In the genomic region with DNA sequence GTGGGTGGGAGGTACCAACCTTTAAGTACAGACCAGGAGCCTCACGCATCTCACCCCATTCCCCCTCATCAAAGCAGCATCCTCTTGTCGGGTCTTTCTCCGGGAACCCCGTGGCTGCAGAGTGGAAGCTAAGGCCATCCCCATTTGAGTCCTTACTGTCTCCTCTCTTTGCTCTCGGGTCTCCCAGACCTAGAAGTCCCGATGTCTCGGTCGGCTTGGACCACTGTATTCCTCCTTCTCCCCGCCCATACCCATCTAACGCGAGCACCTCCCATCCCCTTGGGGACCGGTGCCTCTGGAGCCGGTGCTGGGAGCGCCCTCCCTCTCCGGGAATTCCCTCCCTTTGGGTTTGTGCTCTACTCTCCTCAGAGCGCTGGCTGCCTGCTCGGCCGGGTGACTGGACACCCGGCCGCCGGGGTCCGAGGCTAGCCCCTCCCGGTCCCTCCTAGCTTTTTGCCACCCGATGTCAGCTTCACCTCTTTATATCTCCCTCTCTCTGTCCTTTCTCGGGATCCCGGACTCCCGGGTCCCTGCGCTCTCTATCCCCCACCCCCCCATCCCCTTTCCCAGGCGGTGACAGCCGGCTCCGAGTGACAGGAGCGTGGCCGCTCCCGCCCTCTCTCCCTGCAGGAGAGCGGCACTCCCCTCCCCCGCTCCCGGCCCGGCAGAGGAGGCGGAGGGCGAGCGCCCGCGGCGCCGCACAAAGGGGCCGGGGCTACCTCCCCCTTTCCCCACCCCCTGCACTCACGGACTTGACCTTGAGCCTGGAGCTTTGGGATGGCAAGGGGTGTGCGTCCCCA, we compare ENCODE assay signal across 8 mouse cellular contexts. TPM values are rescaled to one million over a fixed set of nuclear protein-coding genes. Genes with fewer than 3 reads are reported as not detected.
A peak's percentile ranks its signal among the peaks of the same experiment; 100 is the strongest.
DNase-seq lines count a peak whose midpoint lies in the region; ATAC-seq and TF ChIP-seq lines count a peak whose summit lies in the region.

No protein-coding gene starts in this region.

- peak overlapping the region; percentile 86 for H3K9ac ChIP-seq in forebrain, embryonic 15.5 days (replicated peaks)
- H3K9ac ChIP-seq in midbrain, embryonic 11.5 days (ENCODE audit: low read length): peak overlapping the region; percentile 75

- H3K36me3 ChIP-seq in forebrain, embryonic 15.5 days: no peaks in the 10 kb centered on the region
- H3K36me3 ChIP-seq in midbrain, embryonic 11.5 days (ENCODE audit: control insufficient read depth, insufficient read depth, low read length): no peaks in the 10 kb centered on the region

- TF ChIP-seq POLR2A in bone marrow macrophage, adult 2 months (IDR thresholded peaks at IDR 0.05; ENCODE audit: borderline replicate concordance, low read depth, low read length): no peak
- TF ChIP-seq POLR2A in lung, adult 2 months (IDR thresholded peaks at IDR 0.05; ENCODE audit: borderline replicate concordance, extremely low read depth, low read depth, low read length): no peak

- no peak overlapping the region for H3K27ac ChIP-seq in bone marrow macrophage, adult 2 months (ENCODE audit: insufficient read depth, low read depth, low read length)
- peak overlapping the region; percentile 89 for H3K27ac ChIP-seq in forebrain, embryonic 15.5 days (replicated peaks)
- peak overlapping the region; percentile 72 for H3K27ac ChIP-seq in midbrain, embryonic 11.5 days (ENCODE audit: low read depth, low read length)

- DNase-seq in layer of hippocampus, postnatal 10 days (ENCODE audit: low spot score in 2 of 2): peak; percentile 32 to 54
- no peak for DNase-seq in layer of hippocampus, adult 9-11 months
- peak; percentile 96 for DNase-seq in midbrain, embryonic 11.5 days (ENCODE audit: low spot score, missing footprints)
- DNase-seq in lung, adult 2 months: no peak

- under 1% methylated on average over 48 of the region's 48 CpGs for WGBS in forebrain, embryonic 15.5 days
- WGBS in midbrain, embryonic 11.5 days: under 1% methylated on average over 46 of the region's 48 CpGs
- 1% methylated on average over 48 of the region's 48 CpGs for WGBS in lung, adult 2 months

- peak overlapping the region; percentile 33 for H3K4me3 ChIP-seq in bone marrow macrophage, adult 2 months (ENCODE audit: insufficient read depth, low read length)
- peak overlapping the region; percentile 74 for H3K4me3 ChIP-seq in forebrain, embryonic 15.5 days
- H3K4me3 ChIP-seq in midbrain, embryonic 11.5 days (ENCODE audit: low read depth, low read length): peak overlapping the region; percentile 61
- H3K4me3 ChIP-seq in lung, adult 2 months (replicated peaks; ENCODE audit: extremely low read depth, low read depth, low read length): no peak overlapping the region

- peak overlapping the region; percentile 97 for H3K4me2 ChIP-seq in forebrain, embryonic 15.5 days (replicated peaks)
- peak overlapping the region; percentile 73 for H3K4me2 ChIP-seq in midbrain, embryonic 11.5 days

- ATAC-seq in forebrain, embryonic 15.5 days (replicated peaks): no peak
- ATAC-seq in midbrain, embryonic 11.5 days (ENCODE audit: low FRiP score): peak; percentile 41
- ATAC-seq in inflammation-experienced regulatory T-cells, adult 6 months: no peak
- ATAC-seq in frontal cortex, adult (ENCODE audit: low TSS enrichment): no peak

- H3K9me3 ChIP-seq in forebrain, embryonic 15.5 days: no peaks in the 10 kb centered on the region
- H3K9me3 ChIP-seq in midbrain, embryonic 11.5 days (ENCODE audit: control insufficient read depth, low read length): no peaks in the 10 kb centered on the region

- no peaks in the 10 kb centered on the region for H3K27me3 ChIP-seq in forebrain, embryonic 15.5 days
- peaks cover 2% of the 10 kb centered on the region for H3K27me3 ChIP-seq in midbrain, embryonic 11.5 days (ENCODE audit: control insufficient read depth, insufficient read depth, low read length)

- no peak for TF ChIP-seq CTCF in bone marrow macrophage, adult 2 months (IDR thresholded peaks at IDR 0.05; ENCODE audit: low read depth, low read length)
- TF ChIP-seq CTCF in lung, adult 2 months (IDR thresholded peaks at IDR 0.05; ENCODE audit: insufficient read depth, low read length): no peak

- peaks cover 8% of the 10 kb centered on the region; the same call in 1 of the 2 replicates for H3K4me1 ChIP-seq in bone marrow macrophage, adult 2 months (ENCODE audit: control insufficient read depth, insufficient read depth, low read length)
- H3K4me1 ChIP-seq in forebrain, embryonic 15.5 days: peaks cover 56% of the 10 kb centered on the region
- H3K4me1 ChIP-seq in midbrain, embryonic 11.5 days (ENCODE audit: control insufficient read depth, insufficient read depth, low read length): peaks cover 47% of the 10 kb centered on the region
- peaks cover 10% of the 10 kb centered on the region; the same call in 1 of the 2 replicates for H3K4me1 ChIP-seq in lung, adult 2 months (ENCODE audit: control insufficient read depth, insufficient read depth, low read length)

RNA-seq across cellular contexts. Expression of a gene that starts 0.9 kb away (rescaled TPM):
- 100 to 1,000 TPM; 129 to 138 TPM for total RNA-seq in layer of hippocampus, postnatal 10 days (2021)
- polyA plus RNA-seq in bone marrow macrophage, adult 2 months (2012; ENCODE audit: insufficient read depth, insufficient read length, missing spikeins): 0.60 TPM in 1 of 2 replicates, not detected in the other
- polyA plus RNA-seq in forebrain, embryonic 15.5 days (2015; fragmentation: Nextera tagmentation; extraction: Ambion mirVana): 240 and 243 TPM in 2 replicates
- polyA plus RNA-seq in midbrain, embryonic 11.5 days (2014; fragmentation: Nextera tagmentation; extraction: Ambion mirVana): 59.9 and 62.9 TPM in 2 replicates
- polyA plus RNA-seq in inflammation-experienced regulatory T-cells, adult 6 months (2017; shearing (Covaris generic)): 1 to 10 TPM in 1 of 3 experiments, under 1 TPM in 1, not detected in 1; 0.13 to 1.2 TPM
- polyA plus RNA-seq in lung, adult 2 months (2012; rRNA removed): 1.7 and 4.0 TPM in 2 replicates

RNA-seq across cellular contexts. Expression of a gene that starts 15.6 kb away (rescaled TPM):
- 1 to 10 TPM; 2.0 to 3.2 TPM for total RNA-seq in layer of hippocampus, postnatal 10 days (2021)
- not detected in 2 replicates for polyA plus RNA-seq in bone marrow macrophage, adult 2 months (2012; ENCODE audit: insufficient read depth, insufficient read length, missing spikeins)
- 6.5 and 8.7 TPM in 2 replicates for polyA plus RNA-seq in forebrain, embryonic 15.5 days (2015; fragmentation: Nextera tagmentation; extraction: Ambion mirVana)
- polyA plus RNA-seq in midbrain, embryonic 11.5 days (2014; fragmentation: Nextera tagmentation; extraction: Ambion mirVana): 21.6 and 21.8 TPM in 2 replicates
- not detected for polyA plus RNA-seq in inflammation-experienced regulatory T-cells, adult 6 months (2017; shearing (Covaris generic))
- polyA plus RNA-seq in lung, adult 2 months (2012; rRNA removed): 242 and 329 TPM in 2 replicates

RNA-seq across cellular contexts. Expression of a gene that starts 23.0 kb away (rescaled TPM):
- total RNA-seq in layer of hippocampus, postnatal 10 days (2021): 10 to 100 TPM; 25.3 to 31.0 TPM
- 0.91 TPM in 1 of 2 replicates, not detected in the other for polyA plus RNA-seq in bone marrow macrophage, adult 2 months (2012; ENCODE audit: insufficient read depth, insufficient read length, missing spikeins)
- 43.8 and 48.8 TPM in 2 replicates for polyA plus RNA-seq in forebrain, embryonic 15.5 days (2015; fragmentation: Nextera tagmentation; extraction: Ambion mirVana)
- polyA plus RNA-seq in midbrain, embryonic 11.5 days (2014; fragmentation: Nextera tagmentation; extraction: Ambion mirVana): 16.5 and 18.3 TPM in 2 replicates
- polyA plus RNA-seq in inflammation-experienced regulatory T-cells, adult 6 months (2017; shearing (Covaris generic)): 10 to 100 TPM; 58.9 to 90.9 (median 63.6) TPM
- 317 and 391 TPM in 2 replicates for polyA plus RNA-seq in lung, adult 2 months (2012; rRNA removed)

RNA-seq across cellular contexts. Expression of a gene that starts 56.4 kb away (rescaled TPM):
- total RNA-seq in layer of hippocampus, postnatal 10 days (2021): under 1 TPM in 1 of 2 experiments, not detected in 1; 0.29 TPM
- polyA plus RNA-seq in bone marrow macrophage, adult 2 months (2012; ENCODE audit: insufficient read depth, insufficient read length, missing spikeins): 1.9 TPM in 1 of 2 replicates, not detected in the other
- 0.95 TPM in 1 of 2 replicates, not detected in the other for polyA plus RNA-seq in forebrain, embryonic 15.5 days (2015; fragmentation: Nextera tagmentation; extraction: Ambion mirVana)
- 2.4 and 2.7 TPM in 2 replicates for polyA plus RNA-seq in midbrain, embryonic 11.5 days (2014; fragmentation: Nextera tagmentation; extraction: Ambion mirVana)
- 1 to 10 TPM in 2 of 3 experiments, under 1 TPM in 1; 0.91 to 1.9 (median 1.7) TPM for polyA plus RNA-seq in inflammation-experienced regulatory T-cells, adult 6 months (2017; shearing (Covaris generic))
- polyA plus RNA-seq in lung, adult 2 months (2012; rRNA removed): 7.9 and 12.6 TPM in 2 replicates

Comparison
In these comparisons a context has a peak if more than half of its experiments do, and no peak if none do; other contexts are left out.
1. DNase-seq: peak in layer of hippocampus, postnatal 10 days (2 of 2) and midbrain, embryonic 11.5 days (single experiment); none in layer of hippocampus, adult 9-11 months (single experiment) and lung, adult 2 months (single experiment).
2. RNA of a gene that starts 0.9 kb away (polyA plus RNA-seq): 240 to 243 TPM in forebrain, embryonic 15.5 days and 59.9 to 62.9 TPM in midbrain, embryonic 11.5 days; 1.7 to 4.0 TPM in lung, adult 2 months, 0.60 TPM in bone marrow macrophage, adult 2 months and 0.13 to 1.2 TPM in inflammation-experienced regulatory T-cells, adult 6 months; every median in the first group is over 10 times any median in the second.
3. RNA of a gene that starts 15.6 kb away (polyA plus RNA-seq): 242 to 329 TPM in lung, adult 2 months; 21.6 to 21.8 TPM in midbrain, embryonic 11.5 days, 6.5 to 8.7 TPM in forebrain, embryonic 15.5 days, not detected in bone marrow macrophage, adult 2 months and not detected in inflammation-experienced regulatory T-cells, adult 6 months; every median in the first group is over 10 times any median in the second.